8 mouse cellular contexts compared by ENCODE assay signal in the genomic region with DNA sequence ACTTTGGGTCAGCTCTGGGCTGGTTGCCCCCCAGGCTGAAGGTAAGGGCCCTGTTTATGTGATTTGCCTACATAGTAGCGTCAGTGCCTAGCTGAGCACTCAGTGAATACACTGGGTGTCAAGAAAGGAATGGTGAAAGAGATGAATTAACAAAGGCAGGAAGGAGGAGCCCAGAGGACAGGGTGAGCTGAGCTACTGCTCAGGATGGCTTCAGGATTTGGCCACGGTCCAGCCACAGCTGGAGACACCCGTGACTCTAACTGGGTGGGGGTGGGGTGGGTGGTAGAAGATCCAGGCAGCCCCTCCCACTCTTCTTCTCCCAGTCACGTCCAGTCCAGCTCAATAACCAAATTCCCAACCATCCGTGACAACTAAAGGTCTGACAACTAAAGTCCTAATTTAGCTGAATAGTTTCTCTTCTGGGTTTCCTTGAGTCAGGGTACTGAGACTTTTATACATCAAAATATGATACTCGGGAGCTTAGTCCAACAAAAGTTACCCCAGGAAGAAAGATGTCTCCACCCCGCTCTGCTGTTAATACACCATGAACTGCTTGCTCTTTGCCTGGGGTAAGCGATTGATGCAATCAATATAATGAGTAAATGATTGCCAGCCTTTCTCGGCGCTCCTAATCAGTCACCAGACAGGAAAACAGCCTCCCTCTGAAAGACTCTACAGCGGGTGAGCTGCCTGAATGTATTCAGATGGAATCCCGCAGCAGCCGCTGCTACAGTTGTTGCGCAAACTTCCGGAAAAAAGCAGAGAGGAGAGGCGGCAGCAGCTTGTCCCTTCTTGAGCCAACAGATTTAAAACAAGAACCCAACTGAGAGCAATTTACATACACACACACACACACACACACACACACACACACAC. TPM values are rescaled to one million over a fixed set of nuclear protein-coding genes. Genes with fewer than 3 reads are reported as not detected.
DNase-seq lines count a peak whose midpoint lies in the region; ATAC-seq and TF ChIP-seq lines count a peak whose summit lies in the region.

No protein-coding gene starts in this region.

- peak overlapping the region; percentile 40 for H3K4me3 ChIP-seq in embryonic facial prominence, embryonic 10.5 days
- H3K4me3 ChIP-seq in heart, embryonic 14.5 days (ENCODE audit: control insufficient read depth in 1 of 2, insufficient read depth in 1 of 2, low read depth in 1 of 2, low read length in 2 of 2) = peak overlapping the region; percentile 30 to 32
- peak overlapping the region; percentile 21 for H3K4me3 ChIP-seq in kidney, embryonic 15.5 days (replicated peaks)
- H3K4me3 ChIP-seq in lung, postnatal 0 days (ENCODE audit: low read depth, low read length) = peak overlapping the region; percentile 26; the same call in 1 of the 2 replicates

- H3K36me3 ChIP-seq in embryonic facial prominence, embryonic 10.5 days (replicated peaks) = no peaks in the 10 kb centered on the region
- no peaks in the 10 kb centered on the region for H3K36me3 ChIP-seq in heart, embryonic 14.5 days (ENCODE audit: control insufficient read depth, insufficient read depth, low read length)
- no peaks in the 10 kb centered on the region for H3K36me3 ChIP-seq in kidney, embryonic 15.5 days
- H3K36me3 ChIP-seq in lung, postnatal 0 days (ENCODE audit: insufficient read depth, low read length) = no peaks in the 10 kb centered on the region

- ATAC-seq in heart, embryonic 14.5 days (ENCODE audit: insufficient number of reproducible peaks, insufficient read depth, low FRiP score, low read depth) = peak; percentile 59; the same call in 1 of the 2 replicates
- ATAC-seq in kidney, embryonic 15.5 days (replicated peaks; ENCODE audit: low FRiP score) = peak; percentile 88
- peak; percentile 90 for ATAC-seq in lung, postnatal 0 days
- no peak for ATAC-seq in erythroid progenitor cell, adult 5-6 weeks (replicated peaks; ENCODE audit: low FRiP score, poor library complexity, severe bottlenecking)

- DNase-seq in right cerebral cortex, postnatal 14 days = peak; percentile 45
- no peak for DNase-seq in right cerebral cortex, postnatal 25 days
- peak; percentile 63 for DNase-seq in embryonic facial prominence, embryonic 10.5 days (ENCODE audit: low spot score)
- DNase-seq in lung, postnatal 0 days (ENCODE audit: low spot score) = peak; percentile 96
- DNase-seq in ovary, postnatal 14 days (ENCODE audit: low spot score) = peak; percentile 33

- peaks cover 27% of the 10 kb centered on the region for H3K4me1 ChIP-seq in embryonic facial prominence, embryonic 10.5 days
- H3K4me1 ChIP-seq in heart, embryonic 14.5 days (ENCODE audit: control insufficient read depth in 2 of 2, insufficient read depth in 2 of 2, low read length in 2 of 2) = peaks cover 16 to 18% of the 10 kb centered on the region in 2 experiments
- peaks cover 34% of the 10 kb centered on the region for H3K4me1 ChIP-seq in kidney, embryonic 15.5 days
- H3K4me1 ChIP-seq in lung, postnatal 0 days (ENCODE audit: insufficient read depth, low read depth, low read length) = no peaks in the 10 kb centered on the region

- WGBS in embryonic facial prominence, embryonic 10.5 days = 16% methylated on average over 16 of the region's 16 CpGs
- 20% methylated on average over 16 of the region's 16 CpGs for WGBS in heart, embryonic 14.5 days
- 10% methylated on average over 16 of the region's 16 CpGs for WGBS in kidney, embryonic 15.5 days
- WGBS in lung, postnatal 0 days = 5% methylated on average over 16 of the region's 16 CpGs

- peak overlapping the region; percentile 75 for H3K27ac ChIP-seq in embryonic facial prominence, embryonic 10.5 days (replicated peaks)
- H3K27ac ChIP-seq in heart, embryonic 14.5 days (replicated peaks in 1 of 2; ENCODE audit: control insufficient read depth in 1 of 2, insufficient read depth in 1 of 2, low read depth in 2 of 2, low read length in 2 of 2) = peak overlapping the region; percentile 58 to 68
- peak overlapping the region; percentile 90 for H3K27ac ChIP-seq in kidney, embryonic 15.5 days
- H3K27ac ChIP-seq in lung, postnatal 0 days (ENCODE audit: low read length) = peak overlapping the region; percentile 74

- peak overlapping the region; percentile 57 for H3K9ac ChIP-seq in heart, embryonic 14.5 days (ENCODE audit: low read length)
- H3K9ac ChIP-seq in kidney, embryonic 15.5 days = peak overlapping the region; percentile 29; the same call in 1 of the 2 replicates
- no peak overlapping the region for H3K9ac ChIP-seq in lung, postnatal 0 days (replicated peaks; ENCODE audit: low read depth)

- peak overlapping the region; percentile 59 for H3K4me2 ChIP-seq in heart, embryonic 14.5 days (ENCODE audit: low read length)
- H3K4me2 ChIP-seq in kidney, embryonic 15.5 days = peak overlapping the region; percentile 55
- peak overlapping the region; percentile 47 for H3K4me2 ChIP-seq in lung, postnatal 0 days (replicated peaks; ENCODE audit: low read depth, low read length)

- H3K9me3 ChIP-seq in embryonic facial prominence, embryonic 10.5 days = no peaks in the 10 kb centered on the region
- no peaks in the 10 kb centered on the region for H3K9me3 ChIP-seq in heart, embryonic 14.5 days (ENCODE audit: control insufficient read depth, low read length)
- no peaks in the 10 kb centered on the region for H3K9me3 ChIP-seq in kidney, embryonic 15.5 days (replicated peaks)
- H3K9me3 ChIP-seq in lung, postnatal 0 days (ENCODE audit: low read length) = no peaks in the 10 kb centered on the region

- TF ChIP-seq EP300 in lung, postnatal 0 days (IDR thresholded peaks at IDR 0.05) = peak; percentile 65; the same call in 1 of the 2 replicates

- no peak for TF ChIP-seq CTCF in lung, postnatal 0 days (IDR thresholded peaks at IDR 0.05)

- no peaks in the 10 kb centered on the region for H3K27me3 ChIP-seq in embryonic facial prominence, embryonic 10.5 days (replicated peaks; ENCODE audit: low read depth, poor library complexity, severe bottlenecking)
- no peaks in the 10 kb centered on the region for H3K27me3 ChIP-seq in heart, embryonic 14.5 days (ENCODE audit: control insufficient read depth, insufficient read depth, low read length)
- H3K27me3 ChIP-seq in kidney, embryonic 15.5 days = no peaks in the 10 kb centered on the region
- no peaks in the 10 kb centered on the region for H3K27me3 ChIP-seq in lung, postnatal 0 days (replicated peaks; ENCODE audit: insufficient read depth, low read length)

RNA-seq across cellular contexts. Expression of a gene that starts 8.9 kb away (rescaled TPM):
- 1,000 and 1,033 TPM in 2 replicates for polyA plus RNA-seq in embryonic facial prominence, embryonic 10.5 days (2016; fragmentation: Nextera tagmentation; extraction: Ambion mirVana)
- 417 and 427 TPM in 2 replicates for polyA plus RNA-seq in heart, embryonic 14.5 days (2014; fragmentation: Nextera tagmentation; extraction: Ambion mirVana)
- polyA plus RNA-seq in kidney, embryonic 15.5 days (2015; fragmentation: Nextera tagmentation; extraction: Ambion mirVana) = 741 and 774 TPM in 2 replicates
- polyA plus RNA-seq in lung, postnatal 0 days (2015; fragmentation: Nextera tagmentation; extraction: Ambion mirVana) = 395 and 416 TPM in 2 replicates
- total RNA-seq in erythroid progenitor cell, adult 5-6 weeks (2015; ENCODE audit: low replicate concordance) = 105 and 127 TPM in 2 replicates
- total RNA-seq in erythroid progenitor cell, adult 5-6 weeks (2017; ENCODE audit: low replicate concordance) = 72.7 and 79.3 TPM in 2 replicates

RNA-seq across cellular contexts. Expression of a gene that starts 52.9 kb away (rescaled TPM):
- 42.3 and 43.1 TPM in 2 replicates for polyA plus RNA-seq in embryonic facial prominence, embryonic 10.5 days (2016; fragmentation: Nextera tagmentation; extraction: Ambion mirVana)
- 26.5 and 30.2 TPM in 2 replicates for polyA plus RNA-seq in heart, embryonic 14.5 days (2014; fragmentation: Nextera tagmentation; extraction: Ambion mirVana)
- 42.9 and 44.9 TPM in 2 replicates for polyA plus RNA-seq in kidney, embryonic 15.5 days (2015; fragmentation: Nextera tagmentation; extraction: Ambion mirVana)
- polyA plus RNA-seq in lung, postnatal 0 days (2015; fragmentation: Nextera tagmentation; extraction: Ambion mirVana) = 34.4 and 38.7 TPM in 2 replicates
- 10.5 and 16.8 TPM in 2 replicates for total RNA-seq in erythroid progenitor cell, adult 5-6 weeks (2015; ENCODE audit: low replicate concordance)
- total RNA-seq in erythroid progenitor cell, adult 5-6 weeks (2017; ENCODE audit: low replicate concordance) = 26.6 and 29.8 TPM in 2 replicates
